Mouse (Mus musculus) CD8-positive naive resting alpha-beta T cell, adult 2 months (primary cell): Measurements from ENCODE around the gene Slc32a1.

Experiments
- DNase-seq, 2 experiments: peaks; one replicate each; pipeline ENCODE4 v3.0.0; 2022; ENCODE audit warnings: low read depth in 2 of 2, low spot score in 2 of 2

The Slc32a1 gene

DNA sequence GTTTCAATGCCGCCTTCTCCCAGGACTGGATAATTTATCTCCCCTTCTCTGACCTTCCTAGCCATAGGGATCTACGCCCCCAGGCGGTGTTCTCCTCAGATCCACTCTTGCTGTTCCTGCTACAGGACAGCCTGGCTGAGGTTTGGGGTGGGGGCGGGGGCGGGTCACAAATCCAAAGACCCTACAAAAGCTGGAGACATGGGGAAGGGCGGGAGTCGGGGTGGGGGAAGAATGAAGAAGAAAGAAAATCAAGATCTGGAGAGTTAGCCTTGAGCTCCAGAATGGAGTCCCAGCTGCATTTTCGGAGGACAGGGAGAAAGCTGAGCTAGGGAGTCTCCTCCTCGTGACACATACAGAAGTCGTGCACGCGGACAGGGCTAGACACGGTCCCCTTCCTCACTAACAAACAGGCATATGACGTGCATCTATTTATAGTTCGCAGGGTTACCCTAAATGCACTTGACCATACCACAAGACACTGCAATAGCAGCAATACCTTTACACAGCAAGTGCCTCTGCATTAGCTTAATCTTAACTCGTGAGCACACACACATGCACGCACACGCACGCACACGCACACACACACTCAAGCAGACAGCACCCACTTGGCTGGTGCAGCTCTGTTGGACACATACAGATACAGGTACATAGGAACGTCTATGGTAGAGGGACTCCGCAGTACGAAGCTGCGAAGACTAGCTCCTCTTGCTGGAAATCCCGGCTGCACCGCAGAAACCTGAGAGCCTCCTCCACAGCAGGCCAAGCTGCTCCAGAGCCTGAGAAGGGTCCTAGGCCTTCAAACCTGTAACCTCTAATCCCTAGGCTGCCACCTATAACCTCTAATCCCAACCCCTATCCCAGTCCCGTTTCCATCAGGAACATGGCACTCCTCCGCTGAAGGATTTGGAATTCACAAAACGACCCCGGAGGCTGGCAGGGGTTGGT is 1.4 kb downstream of the Slc32a1 start:
- no peak for DNase-seq

DNA sequence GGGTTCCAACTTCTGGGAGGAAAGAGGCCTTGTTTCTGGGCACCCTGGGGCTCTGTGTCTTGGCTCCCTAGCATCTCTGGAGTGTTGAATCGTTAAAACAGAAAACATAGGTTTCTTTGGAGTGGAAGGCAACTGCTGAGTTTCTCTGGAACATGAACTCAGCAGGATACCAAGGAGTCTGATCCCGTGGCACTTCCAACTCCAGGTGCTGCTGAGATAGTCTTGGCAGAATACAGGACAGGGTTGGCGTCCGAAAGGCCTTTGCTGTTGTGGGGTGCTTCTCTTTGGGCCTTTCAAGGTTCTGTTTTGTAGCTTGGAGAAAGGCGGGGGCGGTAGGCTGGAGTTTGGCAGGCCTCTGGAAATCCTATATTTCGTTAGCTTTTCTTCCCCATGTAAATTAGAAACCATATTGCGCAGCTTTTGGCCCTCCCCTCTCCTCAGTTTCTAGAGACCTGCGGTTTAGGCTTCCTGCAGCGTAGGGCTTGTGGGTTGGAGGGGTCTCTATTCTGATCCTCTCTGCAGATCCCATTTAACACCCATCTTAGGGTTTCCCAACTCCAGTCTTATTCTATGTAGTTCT is 2.2 kb downstream of the Slc32a1 start:
- no peak for DNase-seq

DNA sequence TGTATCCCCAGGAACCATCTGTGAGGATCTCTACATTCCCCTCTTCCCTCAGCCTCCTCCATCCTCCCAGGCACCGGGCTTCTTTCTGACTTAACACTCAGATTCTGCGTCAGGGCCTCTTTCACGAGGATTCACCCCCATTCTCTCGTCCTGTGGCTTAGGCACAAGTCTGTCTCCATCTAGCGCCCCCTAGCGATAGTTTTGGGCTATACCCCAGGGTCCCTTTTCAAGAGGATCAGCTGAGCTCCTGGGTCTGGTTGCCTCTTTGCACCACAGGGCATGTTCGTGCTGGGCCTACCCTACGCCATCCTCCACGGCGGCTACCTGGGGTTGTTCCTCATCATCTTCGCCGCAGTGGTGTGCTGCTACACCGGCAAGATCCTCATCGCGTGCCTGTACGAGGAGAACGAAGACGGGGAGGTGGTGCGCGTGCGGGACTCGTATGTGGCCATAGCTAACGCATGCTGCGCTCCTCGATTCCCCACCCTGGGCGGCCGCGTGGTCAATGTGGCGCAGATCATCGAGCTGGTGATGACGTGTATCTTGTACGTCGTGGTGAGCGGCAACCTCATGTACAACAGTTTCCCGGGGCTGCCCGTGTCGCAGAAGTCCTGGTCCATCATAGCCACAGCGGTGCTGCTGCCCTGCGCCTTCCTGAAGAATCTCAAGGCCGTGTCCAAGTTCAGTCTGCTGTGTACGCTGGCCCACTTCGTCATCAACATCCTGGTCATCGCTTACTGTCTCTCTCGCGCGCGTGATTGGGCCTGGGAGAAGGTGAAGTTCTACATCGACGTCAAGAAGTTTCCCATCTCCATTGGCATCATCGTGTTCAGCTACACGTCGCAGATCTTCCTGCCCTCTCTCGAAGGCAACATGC is 3.2 kb downstream of the Slc32a1 start:
- peak; percentile 80 to 84 for DNase-seq

DNA sequence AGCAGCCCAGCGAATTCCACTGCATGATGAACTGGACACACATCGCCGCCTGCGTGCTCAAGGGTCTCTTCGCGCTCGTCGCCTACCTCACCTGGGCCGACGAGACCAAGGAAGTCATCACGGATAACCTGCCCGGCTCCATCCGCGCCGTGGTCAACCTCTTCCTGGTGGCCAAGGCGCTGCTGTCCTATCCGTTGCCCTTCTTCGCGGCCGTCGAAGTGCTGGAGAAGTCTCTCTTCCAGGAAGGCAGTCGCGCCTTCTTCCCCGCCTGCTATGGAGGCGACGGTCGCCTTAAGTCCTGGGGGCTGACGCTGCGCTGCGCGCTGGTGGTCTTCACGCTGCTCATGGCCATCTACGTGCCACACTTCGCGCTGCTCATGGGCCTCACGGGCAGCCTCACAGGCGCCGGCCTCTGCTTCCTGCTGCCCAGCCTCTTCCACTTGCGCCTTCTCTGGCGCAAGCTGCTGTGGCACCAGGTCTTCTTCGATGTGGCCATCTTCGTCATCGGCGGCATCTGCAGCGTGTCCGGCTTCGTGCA is 3.9 kb downstream of the Slc32a1 start:
- DNase-seq: no peak

DNA sequence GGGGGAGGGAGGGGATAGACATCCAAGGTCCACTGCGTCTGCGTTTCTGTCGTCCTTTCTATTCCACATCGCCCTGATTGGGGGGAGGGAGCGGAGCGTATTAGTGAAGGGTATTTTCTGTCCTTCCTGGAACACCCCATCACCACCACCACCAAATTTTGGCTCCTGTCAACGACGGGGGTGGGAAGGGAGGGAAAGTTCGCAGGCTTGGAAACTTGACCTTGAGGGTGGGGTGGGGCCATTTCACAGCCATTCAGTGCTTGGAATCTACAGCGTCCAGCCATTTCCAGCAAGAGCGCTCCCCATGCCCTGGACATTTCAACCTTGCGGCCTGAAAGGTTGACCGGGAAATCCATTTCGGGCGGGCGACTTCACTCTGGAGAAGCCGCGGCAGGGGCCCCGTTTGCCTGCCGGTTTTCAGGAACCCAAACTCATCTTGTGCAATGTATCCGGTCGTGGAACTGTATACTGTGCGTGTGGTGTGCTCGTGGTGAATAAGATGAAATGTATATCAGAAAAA is 4.7 kb downstream of the Slc32a1 start:
- no peak for DNase-seq

DNA sequence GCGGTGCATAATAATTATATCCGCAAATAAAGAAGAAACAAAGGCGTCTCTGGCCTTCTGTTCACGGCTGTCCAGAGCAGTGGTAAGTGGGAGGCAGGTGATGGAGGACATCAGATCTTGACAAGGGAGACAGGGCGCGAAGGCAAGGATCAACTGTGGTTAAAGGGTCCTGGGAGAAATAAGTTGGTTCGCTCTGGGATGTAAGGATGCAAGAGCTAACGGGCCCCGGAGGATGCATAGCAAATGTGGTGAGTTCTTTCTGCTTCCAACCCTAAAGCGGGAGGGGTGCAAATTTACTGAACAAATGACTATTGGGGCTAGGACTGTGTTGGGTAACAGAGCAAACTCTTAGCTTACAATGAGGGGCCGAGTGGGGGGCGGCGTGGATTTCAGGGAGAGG is 5.1 kb downstream of the Slc32a1 start:
- DNase-seq: no peak

DNA sequence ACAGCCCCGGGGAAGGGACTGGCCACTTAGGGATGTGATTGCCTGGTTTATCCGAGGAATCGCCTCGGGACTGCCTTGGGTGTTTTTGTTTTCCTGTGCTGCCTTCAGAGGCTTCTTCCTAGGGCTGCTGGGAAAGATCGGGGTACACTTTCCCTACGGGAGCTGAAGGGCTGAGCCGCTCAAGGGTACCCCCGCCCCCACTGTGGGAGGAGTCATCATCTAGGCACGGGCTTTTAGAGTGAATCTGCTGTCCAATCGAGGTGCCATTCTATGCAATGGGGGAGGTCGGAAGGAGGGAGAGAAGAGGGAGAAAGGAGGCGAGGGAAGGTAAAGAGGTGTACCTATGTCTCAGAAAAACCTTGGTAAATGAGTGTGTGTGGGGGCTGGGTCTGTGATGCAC is 5.7 kb downstream of the Slc32a1 start:
- DNase-seq: no peak

DNA sequence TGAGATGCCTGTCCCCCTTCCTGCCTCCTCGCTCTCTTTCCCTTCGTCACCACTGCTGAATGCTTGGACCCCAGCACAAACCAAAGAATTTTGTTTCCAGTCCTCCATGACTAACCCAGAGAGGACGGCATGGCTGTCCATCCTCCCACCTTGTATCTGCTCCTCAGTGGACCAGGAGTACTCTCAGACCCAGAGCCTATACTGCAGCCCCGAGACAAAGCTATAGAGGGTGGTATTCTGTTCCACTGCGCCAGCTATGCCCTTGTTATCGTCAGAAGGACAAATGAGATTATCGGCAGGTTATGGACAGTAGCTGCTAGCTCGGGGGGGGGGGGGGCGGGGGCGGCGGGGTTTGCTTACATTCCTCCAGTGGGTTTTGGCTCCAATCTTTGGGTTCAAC is 6.2 kb downstream of the Slc32a1 start:
- no peak for DNase-seq

DNA sequence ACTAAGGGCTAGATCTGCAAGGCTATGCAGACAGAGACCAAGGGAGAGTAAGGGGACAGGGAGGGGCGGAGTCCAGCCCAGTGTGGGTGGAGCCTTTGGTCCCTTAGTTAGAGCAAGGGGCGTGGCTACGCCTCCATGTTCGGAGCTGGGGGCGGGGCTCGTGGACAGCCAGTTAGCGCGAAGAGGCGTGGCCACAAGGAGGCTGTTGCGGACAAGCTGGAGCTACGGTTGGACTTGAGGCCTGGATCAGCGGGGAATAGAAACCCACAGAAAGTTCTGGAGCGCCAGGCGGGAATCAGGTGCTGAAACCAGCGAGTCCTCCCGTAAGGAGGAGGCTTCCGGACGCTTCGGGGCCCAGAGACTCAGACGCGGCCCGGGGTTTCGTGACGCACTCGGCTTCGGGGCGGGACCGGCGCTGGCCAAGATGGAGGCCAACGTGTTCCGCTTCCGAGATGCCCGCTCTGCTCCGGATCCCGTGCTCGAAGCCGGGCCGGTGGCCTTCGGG is 14.2 kb downstream of the Slc32a1 start, which contains the start of gene Actr5:
TSS of gene Actr5 (plus strand) at position 171 of the 505 bp plus-strand sequence.
- peak; percentile 83 to 91 for DNase-seq

DNA sequence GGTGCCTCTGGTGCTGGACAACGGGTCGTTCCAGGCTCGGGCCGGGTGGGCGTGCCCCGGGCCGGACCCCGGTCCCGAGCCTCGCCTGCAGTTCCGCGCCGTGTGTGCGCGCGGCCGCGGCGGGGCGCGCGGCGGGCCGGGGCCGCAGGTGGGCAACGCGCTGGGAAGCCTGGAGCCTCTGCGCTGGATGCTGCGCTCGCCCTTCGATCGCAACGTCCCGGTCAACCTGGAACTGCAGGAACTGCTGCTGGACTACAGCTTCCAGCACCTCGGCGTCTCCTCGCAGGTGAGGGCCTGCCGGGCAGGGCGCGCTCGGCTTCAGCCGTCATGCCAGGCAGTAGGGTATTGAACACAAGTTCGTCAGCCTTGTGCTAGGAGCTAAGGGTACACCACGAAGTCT is 14.7 kb downstream of the Slc32a1 start:
- no peak for DNase-seq

DNA sequence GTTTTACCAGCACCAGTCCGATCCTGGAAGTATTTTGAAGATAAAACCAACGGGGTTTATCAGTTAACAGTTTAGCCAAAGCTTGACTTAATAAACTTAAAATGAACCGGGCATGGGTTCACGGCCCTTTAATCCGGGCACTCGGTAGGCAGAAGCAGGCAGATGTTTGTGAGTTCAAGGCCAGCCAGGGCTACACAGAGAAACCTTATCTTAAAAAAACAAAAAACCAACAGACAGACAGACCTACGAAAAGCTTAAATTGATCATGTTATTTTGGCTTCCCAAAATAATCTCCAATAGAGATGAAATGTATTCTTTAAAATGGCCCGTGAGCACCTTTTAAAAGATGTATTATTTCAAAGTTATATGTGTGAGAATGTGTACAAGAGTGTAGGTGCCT is 15.1 kb downstream of the Slc32a1 start:
- no peak for DNase-seq

DNA sequence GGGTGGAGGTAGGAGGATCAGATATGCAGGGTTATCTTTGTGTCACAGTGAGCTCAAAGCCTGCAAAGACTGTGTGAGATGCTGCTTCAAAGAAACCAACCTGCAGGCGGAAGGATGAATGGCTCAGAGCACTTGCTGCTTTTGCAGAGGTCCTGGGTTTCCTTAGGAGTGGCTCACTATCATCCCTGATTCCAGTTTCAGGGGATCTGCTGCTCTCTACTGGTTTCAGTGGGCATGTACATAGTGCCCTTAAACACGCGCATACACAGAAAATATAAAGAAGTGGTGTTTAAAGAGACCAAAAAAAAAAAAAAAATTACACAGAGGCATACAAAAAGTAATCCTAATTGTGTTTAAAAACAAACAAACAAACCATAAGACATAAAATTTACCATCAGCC is 18.3 kb downstream of the Slc32a1 start:
- DNase-seq: no peak

DNA sequence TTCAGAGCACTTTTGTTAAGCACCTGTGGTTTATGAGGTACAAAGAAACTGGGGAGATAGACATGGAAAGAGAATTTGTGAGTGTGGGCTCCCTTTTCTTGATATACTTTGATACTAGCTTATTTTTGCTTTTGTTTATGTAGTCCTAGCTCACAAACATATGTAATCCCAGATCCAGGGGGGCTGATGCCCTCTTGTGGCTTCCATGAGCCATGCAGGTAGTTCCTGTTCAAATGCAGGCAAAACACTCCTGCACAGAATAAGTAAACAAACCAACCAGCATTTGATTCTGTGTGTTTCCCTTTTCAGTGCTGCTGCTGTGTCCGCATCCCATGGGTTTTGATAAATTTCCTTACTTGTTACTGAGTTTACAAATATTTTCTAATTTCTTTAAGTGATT is 18.8 kb downstream of the Slc32a1 start:
- DNase-seq: no peak

DNA sequence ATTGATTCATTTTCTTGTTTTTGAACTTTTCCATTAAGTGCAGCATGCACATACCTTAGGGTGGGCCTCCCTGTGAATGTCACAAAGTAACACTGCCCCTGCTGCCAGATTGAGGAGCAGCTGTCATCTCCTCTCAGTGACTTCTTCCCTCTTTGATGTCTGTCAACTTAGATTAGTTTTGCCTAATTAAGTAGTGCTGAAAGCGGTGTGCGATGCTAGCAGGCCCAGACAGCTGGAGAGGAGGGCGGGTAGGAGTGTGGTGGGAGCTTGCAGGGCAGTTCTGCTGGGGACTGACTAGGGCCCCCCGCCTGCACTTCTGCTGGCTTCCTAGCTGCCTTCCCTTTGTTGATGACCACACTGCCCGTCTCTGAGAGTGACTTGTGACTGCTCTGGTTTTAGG is 21.3 kb downstream of the Slc32a1 start:
- no peak for DNase-seq

DNA sequence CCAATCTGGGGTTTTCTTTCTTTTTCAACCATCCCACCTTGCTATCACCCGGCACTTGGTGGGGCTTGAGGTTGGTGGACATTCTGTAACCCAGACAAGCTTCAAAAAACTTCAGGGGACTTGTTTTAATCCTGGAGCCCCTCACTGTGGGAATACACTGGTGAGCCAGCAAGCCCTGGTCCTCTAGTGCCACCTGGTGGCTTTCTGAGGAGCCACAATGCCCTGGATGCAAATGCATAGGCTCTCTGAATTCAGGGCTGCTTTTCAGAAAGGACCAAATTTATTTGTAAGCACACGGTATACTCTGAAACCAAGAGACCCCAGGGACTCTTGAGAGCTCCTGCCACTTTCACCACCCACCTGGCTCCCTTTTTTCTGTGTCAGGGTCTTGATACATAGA is 31.3 kb downstream of the Slc32a1 start:
- peak; percentile 43 to 66 for DNase-seq

DNA sequence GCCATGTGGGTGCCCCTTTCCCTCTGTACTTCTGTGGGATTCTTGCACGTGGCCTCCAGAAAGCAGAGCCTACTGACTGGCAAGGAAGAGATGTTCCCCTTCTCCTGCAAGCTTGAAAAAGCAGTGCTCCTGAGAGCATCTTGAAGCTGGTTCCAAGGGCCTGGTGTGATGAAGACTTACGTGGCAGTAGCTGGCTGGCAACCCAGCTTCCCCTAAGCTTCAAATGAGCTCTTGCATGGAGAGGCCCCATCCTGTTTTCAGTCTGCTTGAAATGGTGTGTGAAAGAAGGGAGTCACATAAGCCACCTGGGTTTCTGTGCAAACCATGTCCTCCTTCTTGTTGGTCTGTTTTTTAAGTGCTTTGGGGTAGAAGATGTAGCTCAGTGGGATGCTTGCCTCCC is 32.0 kb downstream of the Slc32a1 start:
- DNase-seq: no peak

DNA sequence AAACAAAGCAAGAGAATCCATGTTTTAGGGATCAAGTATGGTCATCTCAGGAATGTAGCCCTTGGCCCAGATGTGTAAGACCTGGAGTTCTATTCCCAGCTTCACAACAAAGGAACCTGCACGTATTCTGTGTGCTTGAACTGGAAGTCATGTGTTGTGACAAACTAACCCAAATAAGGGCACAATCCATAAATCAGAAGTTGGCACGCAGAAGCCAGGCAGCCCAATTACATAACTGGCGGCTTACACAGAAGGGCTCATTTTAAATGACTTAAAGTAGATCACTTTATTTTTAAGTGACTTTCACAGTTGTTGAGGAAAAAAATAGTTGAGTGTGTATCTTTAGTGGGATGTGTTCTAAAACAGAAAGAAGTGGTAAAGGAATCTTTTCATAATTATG is 33.2 kb downstream of the Slc32a1 start:
- no peak for DNase-seq

DNA sequence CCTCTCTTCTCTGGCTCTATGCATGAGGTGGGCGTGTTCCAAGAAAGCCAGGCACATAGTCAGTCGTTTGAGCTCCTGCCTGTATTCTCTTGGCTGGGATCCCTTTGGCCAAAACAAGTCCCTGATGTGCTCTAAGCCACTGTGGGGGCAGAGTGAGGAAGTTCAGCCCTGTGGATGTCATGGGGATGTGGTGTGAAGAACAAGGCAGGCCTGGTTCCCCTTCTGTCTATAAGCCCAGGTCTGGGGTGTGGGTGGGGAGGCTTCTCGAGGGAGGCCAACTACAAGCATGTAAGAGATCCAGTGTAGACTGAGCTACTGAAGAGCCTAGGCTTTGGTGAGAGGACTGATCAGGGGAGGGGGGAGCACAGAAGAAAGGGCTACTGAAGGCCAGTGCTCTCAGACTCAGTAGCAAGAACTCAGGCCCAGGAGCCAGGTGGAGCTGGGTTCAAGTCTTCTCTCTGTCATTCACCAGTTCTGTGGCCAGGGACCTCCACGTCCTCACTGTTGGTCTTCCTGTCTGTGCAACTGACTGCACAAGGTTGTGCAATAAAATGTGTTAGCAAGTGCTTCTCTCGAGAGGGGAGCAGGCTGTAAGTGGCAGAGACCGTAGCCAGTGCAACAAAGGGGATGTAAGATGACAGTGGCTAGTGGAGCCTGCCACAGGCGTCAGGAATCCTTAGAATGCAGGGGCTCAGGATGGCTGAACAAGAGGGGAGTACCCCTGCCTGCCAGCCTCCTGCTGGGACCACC is 40.8 kb downstream of the Slc32a1 start:
- DNase-seq: no peak

DNA sequence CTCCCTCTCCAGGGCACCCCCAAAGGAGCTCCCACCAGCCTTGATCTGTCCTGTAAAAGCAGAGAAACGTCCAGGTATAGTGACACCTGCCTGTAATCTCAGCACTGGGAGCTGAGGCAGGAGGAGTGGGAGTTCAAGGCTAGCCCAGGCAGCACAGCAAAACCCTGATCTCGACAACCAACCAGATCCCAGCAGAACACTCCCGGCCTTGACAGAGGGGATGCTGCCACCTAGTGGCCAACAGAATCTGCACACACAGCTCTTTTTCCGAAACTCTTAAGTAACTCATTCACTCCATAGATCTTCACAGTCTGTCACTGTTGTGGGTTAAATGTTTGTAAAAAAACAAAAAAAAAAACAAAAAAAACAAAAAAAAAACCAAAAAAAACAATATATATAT is 42.4 kb downstream of the Slc32a1 start:
- DNase-seq: peak; percentile 63 to 74

DNA sequence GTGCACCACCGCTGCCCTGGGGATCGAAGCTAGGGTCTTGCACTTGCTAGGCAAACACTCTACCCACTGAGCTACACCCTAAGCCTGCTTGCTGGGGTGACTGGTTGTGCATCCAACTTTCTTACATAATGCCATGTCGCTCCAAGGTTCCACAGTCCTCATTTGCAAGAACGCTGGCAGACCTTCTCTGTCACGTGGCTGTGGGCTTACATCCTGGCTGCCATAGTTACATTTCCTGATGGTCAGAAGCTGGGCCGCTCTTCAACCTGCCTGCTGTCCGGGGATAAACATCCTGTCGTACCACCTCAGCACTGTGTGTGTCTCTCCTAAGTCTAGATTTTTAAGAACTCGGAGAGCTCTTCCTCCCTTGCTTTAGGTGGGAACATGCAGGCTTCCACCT is 44.1 kb downstream of the Slc32a1 start:
- DNase-seq: no peak
